Mouse (Mus musculus) brain, embryonic 14.5 days (tissue): ENCODE results near the gene S1pr4. TPM values are rescaled to one million over a fixed set of nuclear protein-coding genes. Genes with fewer than 3 reads are reported as not detected.

Experiments
- DNase-seq: peaks from one replicate; pipeline ENCODE4 v3.0.0-alpha.2; 2011; ENCODE audit warnings: low read depth
- CTCF ChIP-seq: fragments of 200-500 bp; IDR thresholded peaks from 2 replicates; pipeline ENCODE4 v1.5.1; 2012; ENCODE audit warnings: inconsistent platforms, mild to moderate bottlenecking, moderate library complexity, borderline replicate concordance; ENCODE audit not compliant: insufficient read depth, insufficient read length; ENCODE audit errors: extremely low read depth
- POLR2A ChIP-seq: fragments of 200-500 bp; IDR thresholded peaks from 2 replicates; pipeline ENCODE4 v1.6.1; 2012; ENCODE audit warnings: mild to moderate bottlenecking, inconsistent platforms, borderline replicate concordance; ENCODE audit not compliant: poor library complexity, insufficient read depth, insufficient read length, severe bottlenecking; ENCODE audit errors: extremely low read depth
- polyA plus RNA-seq: library from polyadenylated mRNA; depleted of rRNA; stranded (reverse); fragments of >200 nt; gene quantifications from 2 replicates; pipeline ENCODE4 v1.2.3, GENCODE M21; 2012

S1pr4 gene
- polyA plus RNA-seq, 1 experiment, result 0.59 TPM

DNA sequence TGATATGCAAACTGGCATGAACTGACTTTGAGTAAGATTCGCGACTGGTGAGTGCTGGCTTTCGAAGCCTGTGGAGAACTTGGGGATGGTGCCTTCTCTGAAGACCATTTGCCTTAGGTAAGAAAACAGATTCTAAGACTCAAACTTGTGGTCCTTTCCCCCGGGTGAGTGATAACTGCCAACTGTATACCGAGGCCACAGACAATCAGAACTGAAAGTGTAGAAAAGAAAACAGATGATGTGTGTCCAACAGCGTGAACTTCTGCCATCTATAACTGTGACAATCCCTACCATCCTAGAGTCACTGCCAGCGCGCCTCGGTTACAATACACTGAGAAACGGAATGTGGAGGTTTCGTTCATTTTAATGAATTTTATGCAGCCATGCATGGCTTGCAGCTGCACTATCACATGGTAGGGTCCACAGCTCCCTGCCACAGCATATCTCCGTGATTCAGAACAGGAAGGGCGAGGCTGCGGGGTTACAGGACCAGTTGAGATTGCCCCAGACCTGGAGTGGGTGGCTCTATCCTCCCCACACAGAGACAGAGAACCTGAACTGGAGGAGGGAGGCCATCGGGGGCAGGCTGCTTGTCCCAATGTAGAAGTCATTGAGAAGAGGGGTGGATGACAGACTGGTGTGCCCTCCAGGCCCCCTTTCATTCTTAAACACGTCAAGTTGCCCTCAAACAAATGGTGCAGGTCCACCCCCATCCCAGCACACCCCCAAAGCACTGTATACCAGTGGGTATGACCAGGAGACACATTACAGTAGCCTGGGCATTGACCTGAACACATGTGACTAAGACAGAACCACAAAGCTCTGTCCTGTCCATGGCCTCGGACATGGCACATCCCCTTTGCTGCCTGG lies 2.3 kb downstream of the S1pr4 start:
- DNase-seq, result no peak
- TF ChIP-seq POLR2A (no peak), CTCF (no peak)

DNA sequence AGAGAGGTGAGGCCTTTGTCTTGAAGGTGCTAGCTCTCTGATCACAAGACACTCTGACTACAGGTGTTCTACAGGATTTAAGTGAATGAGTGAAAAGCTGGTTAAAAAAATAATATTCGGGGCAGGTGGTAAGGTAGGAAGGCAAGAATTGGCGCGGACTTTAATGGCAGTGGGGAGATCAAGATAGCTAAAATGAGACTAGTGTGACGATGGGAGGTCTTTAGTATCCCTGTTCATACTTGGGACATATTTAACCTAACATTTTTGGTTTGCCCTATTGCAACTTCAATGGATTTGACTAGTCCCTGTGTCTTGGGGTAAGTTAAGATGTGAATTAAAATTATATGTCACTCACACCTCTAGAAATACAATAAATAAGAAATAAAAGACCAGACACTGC lies 3.0 kb downstream of the S1pr4 start:
- TF ChIP-seq CTCF, result no peak
- TF ChIP-seq POLR2A, result no peak
- DNase-seq, result no peak

DNA sequence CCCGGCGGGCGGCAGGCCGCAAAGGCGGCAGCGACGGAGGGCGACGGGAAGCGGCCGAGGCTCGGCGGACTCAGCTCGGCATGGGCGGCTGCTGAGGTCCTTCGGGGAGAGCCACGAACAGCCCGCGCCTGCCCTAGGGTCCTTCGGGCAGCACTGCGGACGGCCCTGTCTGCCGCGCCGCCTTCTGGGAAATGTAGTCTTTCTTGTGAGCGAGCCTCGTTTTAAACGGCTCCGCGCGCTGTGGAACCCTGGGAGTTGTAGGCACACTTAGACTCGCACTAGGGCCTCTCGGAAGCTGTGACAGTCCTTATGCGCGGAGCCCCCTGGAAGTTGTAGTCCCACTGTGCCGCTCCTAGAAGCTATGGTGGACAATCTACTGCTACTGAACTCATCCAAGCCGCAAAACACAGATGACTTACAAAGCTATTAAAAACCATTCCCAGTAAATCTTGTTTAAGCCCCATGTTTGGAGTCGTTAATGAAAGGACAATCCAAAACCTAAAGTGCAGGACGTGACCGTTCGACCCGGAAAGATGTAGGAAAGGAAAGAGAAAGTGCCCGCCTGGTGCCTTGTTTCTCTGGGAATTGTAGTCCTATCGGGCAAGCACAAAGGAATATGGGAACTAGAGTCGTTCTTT lies 3.5 kb downstream of the S1pr4 start, which contains the start of gene Ncln:
Gene Ncln, minus strand, starts transcription at position 129 of the 638 bp plus-strand sequence.
- peak; percentile 73 for TF ChIP-seq POLR2A
- no peak for TF ChIP-seq CTCF

DNA sequence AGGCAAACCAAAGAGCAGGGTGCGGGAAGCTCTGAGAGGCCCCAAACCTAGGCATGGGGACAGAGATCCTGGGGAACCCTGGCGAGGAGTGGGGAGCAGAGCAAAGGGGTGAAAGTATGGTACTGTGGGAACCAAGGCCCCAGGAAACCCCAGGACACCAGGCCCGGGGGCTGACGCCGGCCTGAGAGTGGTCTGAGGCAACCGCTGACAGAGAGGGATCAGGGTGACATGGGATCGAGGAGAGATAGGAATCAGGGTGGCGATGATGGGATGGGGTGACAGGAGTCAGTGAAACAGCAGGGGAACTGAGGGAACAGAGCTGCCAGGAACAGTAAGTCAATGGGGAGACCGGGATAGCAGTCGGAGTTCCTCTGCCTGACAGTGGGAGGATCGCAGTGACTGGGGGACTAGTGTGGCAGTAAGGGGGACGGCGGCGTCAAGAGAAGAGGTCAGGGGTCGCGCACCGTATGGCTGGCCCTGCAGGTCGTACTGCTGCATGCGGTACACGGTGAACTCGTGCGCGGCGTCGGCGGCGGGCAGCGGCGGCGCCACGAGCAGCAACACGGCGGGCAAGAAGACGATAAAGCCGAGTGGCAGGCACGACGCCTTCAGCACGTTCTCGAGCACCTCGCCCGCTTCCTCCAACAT lies 4.2 kb downstream of the S1pr4 start:
- no peak for DNase-seq
- TF ChIP-seq POLR2A (no peak), CTCF (no peak)

More for the DNA sequence above, 3.5 kb downstream of the S1pr4 start, which contains the start of gene Ncln:
- peak; percentile 100 for DNase-seq

DNA sequence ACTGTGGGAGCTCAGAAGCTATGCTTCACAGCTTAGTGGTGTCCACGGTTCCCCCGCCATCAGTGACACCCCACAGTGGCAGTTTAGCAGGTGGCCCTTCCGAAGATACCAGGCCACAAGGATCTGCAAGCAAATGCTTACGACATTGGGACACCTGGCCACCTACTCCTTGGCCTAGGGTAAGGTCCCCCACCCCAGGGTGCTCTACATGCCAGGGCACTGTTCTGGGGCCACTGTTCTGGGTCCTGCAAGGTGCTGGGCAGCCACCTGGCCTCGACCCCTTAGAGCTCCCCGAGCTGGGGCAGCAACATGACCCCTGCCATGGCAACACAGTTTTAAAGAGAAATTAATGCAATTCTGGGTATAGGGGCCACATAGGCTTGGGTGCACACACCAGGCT lies 4.8 kb downstream of the S1pr4 start:
- DNase-seq, result no peak
- no peak for TF ChIP-seq CTCF
- no peak for TF ChIP-seq POLR2A

DNA sequence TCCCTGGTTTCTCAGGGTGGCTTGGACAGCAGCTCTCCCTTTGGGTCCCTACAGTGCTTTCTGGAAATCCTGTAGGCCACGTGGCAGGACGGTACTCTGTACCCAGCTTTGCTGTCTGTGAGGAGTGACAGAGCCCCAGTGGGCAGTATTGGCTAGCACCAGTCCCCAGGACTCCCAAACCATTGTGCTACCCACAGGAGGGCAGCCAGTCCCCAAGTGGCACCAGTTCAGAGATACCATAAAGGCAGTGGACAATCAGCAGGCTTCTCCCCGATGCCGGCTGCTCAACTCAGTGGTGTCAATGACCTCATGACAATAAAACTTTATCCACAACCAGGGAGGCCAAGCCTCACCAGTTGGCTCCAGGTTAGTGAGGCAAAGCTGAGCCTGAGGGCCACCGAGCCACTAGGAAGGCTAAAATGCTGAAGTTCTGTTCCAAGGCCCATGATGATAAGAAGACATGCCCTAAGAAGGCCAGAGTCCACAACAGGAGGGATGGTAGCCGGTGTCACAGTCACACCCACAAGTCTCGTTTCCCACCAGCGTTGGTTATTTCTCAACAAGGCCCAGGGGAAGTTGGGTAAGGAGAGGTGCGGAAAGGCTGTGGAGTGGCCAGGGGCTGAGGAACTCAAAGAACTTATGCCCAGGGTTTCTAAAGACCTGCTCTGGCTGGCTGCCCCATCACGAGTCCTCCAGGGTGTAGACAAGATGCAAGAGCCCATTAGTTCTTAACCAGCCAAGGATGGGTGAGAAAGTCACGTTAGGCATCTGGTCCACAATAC lies 5.5 kb downstream of the S1pr4 start:
- TF ChIP-seq POLR2A (no peak), CTCF (no peak)
- DNase-seq, result no peak

DNA sequence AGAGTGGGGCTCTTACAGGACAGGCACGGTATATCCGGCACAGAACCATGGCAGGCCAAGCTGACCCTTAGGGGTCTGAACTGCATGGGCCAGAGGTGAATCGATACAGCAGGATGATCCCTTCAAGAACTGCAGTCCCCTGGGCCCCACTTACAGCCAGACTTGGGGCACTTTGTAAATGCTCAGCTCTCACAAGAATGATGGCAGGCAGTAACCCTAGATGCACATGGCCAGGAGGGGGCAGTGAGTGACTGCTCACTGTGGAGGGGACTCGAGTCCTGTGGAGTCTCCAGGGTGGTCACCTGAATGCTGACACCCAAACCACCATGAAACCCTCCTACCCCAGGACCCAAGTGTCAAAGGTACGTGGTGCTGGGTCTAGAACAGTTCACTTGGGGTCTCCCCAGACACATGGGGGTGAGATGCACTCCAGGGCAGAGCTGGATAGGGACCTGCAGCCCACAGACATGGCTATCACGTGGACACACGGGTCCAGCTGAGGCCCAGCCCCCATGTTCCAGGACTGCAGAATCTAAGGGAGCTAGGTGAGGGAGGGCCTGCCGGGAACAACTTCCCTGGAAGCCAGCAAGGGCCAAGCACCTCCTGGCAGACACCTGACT lies 6.2 kb downstream of the S1pr4 start:
- TF ChIP-seq POLR2A (no peak), CTCF (peak; percentile 19; the same call in 1 of the 2 replicates)

DNA sequence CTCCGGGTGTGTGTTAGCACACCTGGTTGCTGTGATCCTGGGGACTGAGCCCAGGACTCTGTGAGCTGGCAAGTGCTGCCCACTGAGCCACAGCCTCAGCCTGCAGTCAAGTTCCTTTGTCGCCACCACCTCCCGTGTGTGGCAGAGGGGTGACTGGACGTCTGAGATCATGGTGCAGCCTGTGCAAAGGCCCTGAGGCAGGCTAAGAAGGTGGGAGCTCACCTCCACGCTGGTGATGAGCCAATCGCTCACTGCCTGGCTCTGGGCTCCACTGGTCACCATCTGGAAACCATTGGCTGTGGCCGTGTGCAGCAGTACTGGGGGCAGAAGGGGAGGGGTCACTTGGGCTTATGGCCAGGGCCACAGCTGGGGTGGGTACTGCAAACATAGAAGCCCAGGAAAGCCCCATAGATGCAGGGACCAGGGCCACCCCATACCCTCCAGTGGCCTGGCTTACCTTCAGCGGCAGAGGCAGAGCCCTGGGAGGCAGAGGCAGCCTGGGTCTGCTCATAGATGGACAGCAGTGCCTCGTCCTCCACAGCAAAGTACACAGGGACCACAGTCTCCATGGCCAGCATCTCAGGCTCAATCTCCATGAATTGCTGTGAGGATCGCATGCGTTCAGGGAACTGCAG lies 7.2 kb downstream of the S1pr4 start:
- no peak for TF ChIP-seq CTCF
- no peak for TF ChIP-seq POLR2A
- no peak for DNase-seq

More for the DNA sequence above, 6.2 kb downstream of the S1pr4 start:
- no peak for DNase-seq

DNA sequence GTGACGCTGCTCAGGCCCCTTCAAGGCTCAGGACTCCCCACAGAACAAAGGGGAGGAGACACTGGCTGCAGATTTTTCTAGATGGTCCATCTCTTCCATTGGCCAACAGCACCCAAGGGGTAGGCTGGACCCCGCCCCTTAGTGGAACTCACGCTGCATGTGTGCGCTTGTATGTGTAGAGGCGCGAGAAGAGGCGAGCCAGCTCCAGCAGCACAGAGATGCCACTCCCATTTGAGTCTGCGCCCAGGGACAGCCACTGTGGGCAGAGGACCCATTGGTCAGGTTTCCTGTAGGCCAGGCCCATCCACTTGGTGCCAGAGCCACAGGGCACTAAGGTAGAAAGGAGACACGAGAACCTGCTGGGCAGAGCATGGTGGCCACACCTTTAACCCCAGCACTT lies 8.9 kb downstream of the S1pr4 start:
- no peak for TF ChIP-seq POLR2A
- TF ChIP-seq CTCF, result no peak

DNA sequence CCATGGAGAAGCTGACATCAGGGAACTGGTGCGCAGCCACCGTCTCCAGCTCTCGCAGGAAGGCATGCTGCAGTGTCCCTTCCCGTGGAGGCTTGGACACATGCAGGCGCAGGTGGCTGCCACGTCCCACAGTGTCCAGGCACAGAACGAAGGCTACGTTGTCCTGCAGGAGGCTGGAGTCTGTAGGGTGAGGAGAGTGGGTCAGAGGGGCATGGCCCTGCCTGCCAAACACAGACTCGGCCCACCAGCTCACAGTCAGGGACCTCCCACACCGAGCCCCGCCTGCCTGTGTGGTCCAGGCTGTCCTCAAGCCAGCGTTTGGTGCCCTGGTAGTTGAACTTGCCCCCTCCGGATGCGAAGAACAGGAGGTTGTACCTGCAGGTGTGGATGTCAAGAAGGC lies 10.0 kb downstream of the S1pr4 start:
- DNase-seq, result no peak

More for the DNA sequence above, 8.9 kb downstream of the S1pr4 start:
- DNase-seq, result no peak

DNA sequence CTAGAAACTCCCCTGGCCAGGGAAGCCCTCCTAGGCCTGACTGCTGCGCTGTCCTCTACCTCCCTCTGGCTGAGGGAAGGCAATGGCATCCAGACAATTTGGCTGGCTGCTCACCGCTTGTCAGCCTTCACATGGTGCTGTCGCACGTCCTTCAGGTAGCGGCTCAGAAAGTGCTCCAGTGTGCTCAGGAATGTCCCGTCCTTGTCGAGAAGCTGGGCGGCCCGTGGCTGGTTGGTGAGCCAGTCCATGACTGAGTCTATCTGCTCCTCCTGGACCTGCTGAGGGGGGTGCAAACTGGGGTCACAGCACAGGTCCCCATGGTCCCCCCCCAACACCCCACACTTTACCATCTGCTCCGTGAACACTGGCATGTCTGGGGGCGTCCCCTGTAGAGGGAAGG lies 11.9 kb downstream of the S1pr4 start:
- TF ChIP-seq CTCF, result no peak
- no peak for TF ChIP-seq POLR2A
- DNase-seq, result no peak

More for the DNA sequence above, 10.0 kb downstream of the S1pr4 start:
- TF ChIP-seq CTCF (no peak), POLR2A (no peak)
